Mouse (Mus musculus): ENCODE measurements around the gene Sgms1. TPM values are rescaled to one million over a fixed set of nuclear protein-coding genes. Genes with fewer than 3 reads are reported as not detected.
A peak's percentile ranks its signal among the peaks of the same experiment; 100 is the strongest.
"Not testable (repeated sequence)": the region's sequence is repeated elsewhere in the genome, so short reads cannot be mapped to it uniquely, and the experiment has no call there.

The Sgms1 gene
- total RNA-seq, 4 experiments from 2014 or later: 47.5 to 60.8 (median 52.4) TPM

GRCm38 (mm10) chr19:32358699-32359517 lies 30.6 kb downstream of the Sgms1 start:
- DNase-seq (ENCODE audit: low spot score in 2 of 2): no peak

DNA sequence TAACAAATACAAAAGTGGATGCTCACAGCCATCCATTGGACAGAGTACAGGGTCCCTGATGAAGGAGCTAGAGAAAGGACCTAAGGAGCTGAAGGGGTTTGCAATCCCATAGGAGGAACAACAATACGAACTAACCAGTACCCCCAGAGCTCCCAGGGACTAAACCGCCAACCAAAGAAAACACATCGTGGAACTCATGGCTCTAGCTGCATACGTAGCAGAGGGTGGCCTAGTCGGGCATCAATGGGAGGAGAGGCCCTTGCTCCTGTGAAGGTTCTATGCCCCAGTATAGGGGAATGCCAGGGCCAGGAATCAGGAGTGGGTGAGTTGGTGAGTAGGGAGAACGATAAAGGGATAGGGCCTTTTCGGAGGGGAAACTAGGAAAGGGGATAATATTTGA lies 31.5 kb downstream of the Sgms1 start:
- not testable (repeated sequence) for DNase-seq (ENCODE audit: low spot score in 2 of 2)

GRCm38 (mm10) chr19:32356166-32356565 lies 33.3 kb downstream of the Sgms1 start:
- no peak for DNase-seq (ENCODE audit: low spot score in 2 of 2)

DNA sequence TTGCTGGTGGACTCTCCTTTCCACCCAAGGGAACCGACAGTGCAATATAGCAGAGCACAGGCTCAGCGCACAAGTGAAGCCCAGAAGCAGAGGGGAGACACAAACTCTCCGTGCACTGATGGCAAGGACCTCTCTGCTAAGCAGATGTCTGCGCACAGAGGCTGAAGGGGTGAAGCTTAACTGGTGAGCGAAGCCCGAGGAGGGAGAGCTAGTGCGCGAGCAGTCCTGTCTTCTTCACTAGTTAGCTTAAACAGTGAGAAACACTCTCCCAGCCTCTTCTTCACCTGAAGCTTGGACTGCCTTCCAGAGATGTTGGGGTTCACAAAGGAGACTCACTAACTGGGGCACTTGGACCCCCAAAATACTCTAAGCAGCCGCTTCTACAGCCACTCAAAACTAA lies 36.1 kb downstream of the Sgms1 start:
- DNase-seq (ENCODE audit: low spot score in 2 of 2): no peak

GRCm38 (mm10) chr19:32348955-32349654 lies 40.4 kb downstream of the Sgms1 start:
- no peak for DNase-seq (ENCODE audit: low spot score in 2 of 2)

GRCm38 (mm10) chr19:32347491-32347890 lies 42.0 kb downstream of the Sgms1 start:
- no peak for DNase-seq (ENCODE audit: low spot score in 2 of 2)

DNA sequence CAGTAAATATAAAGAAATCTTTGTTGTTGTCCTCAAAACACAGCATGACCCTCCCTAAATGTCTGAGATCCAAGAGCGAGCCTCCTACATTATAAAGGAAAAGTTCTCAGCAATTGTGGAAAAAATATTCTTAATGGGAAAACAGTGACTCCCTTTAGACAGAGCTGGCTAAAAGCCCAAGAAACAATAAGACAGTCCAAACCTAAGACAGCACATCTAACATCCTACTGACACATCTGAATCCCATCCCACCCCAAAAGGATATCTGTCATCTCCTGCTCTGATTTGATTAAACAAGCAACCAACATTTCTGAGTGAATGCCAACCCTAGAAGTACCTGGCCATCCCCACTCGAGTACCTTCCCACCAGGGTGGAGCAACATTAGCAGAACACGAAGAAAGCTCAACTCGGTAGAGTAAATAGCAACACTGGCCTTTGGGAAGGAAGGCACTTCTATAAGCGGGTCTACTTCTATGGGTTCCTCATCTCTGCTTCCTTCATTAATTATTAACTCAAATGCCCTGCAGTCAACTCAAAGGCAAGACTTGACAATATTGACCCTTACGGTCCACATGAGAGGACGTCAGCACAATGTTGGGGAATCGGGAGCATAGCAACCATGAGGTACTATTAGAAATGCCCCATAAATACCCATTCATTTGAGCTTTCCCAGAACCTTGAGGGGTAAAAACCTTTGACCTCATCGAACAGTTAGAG lies 42.7 kb downstream of the Sgms1 start:
- DNase-seq (ENCODE audit: low spot score in 2 of 2): no peak

GRCm38 (mm10) chr19:32346176-32346575 lies 43.3 kb downstream of the Sgms1 start:
- no peak for DNase-seq (ENCODE audit: low spot score in 2 of 2)

GRCm38 (mm10) chr19:32345181-32345745 lies 44.3 kb downstream of the Sgms1 start:
- DNase-seq (ENCODE audit: low spot score in 2 of 2): no peak

- DNase-seq (ENCODE audit: low spot score in 2 of 2): peak in 1 of 2 experiments; percentile 40
These were observed 44.8 kb downstream of the Sgms1 start for GRCm38 (mm10) chr19:32344738-32345121.

GRCm38 (mm10) chr19:32343937-32344737 lies 45.4 kb downstream of the Sgms1 start:
- DNase-seq (ENCODE audit: low spot score in 2 of 2): no peak

DNA sequence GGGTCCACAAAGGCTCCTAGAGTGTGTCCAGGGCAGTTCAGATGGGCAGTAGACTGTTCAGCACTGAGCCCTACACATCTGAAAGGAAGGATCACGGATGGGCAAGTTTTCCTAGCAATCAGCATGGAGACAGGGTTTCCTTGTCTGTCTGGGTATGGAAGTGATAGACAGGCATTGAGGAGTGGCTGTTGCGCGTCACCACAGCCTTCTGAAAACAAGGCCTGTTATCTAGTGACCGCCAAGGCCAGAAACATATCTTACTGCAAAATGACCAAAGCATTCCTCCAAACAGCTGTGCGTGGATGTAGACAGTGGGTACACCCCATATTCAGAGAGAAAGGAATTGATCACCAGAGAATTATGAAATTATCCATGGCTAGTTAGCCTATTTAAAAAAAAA lies 47.1 kb downstream of the Sgms1 start:
- DNase-seq (ENCODE audit: low spot score in 2 of 2): no peak

GRCm38 (mm10) chr19:32341091-32341490 lies 48.4 kb downstream of the Sgms1 start:
- no peak for DNase-seq (ENCODE audit: low spot score in 2 of 2)

- DNase-seq (ENCODE audit: low spot score in 2 of 2): no peak
These were observed 49.3 kb downstream of the Sgms1 start for GRCm38 (mm10) chr19:32340168-32340567.

- no peak for DNase-seq (ENCODE audit: low spot score in 2 of 2)
These were observed 51.8 kb downstream of the Sgms1 start for GRCm38 (mm10) chr19:32337708-32338107.

GRCm38 (mm10) chr19:32334751-32335150 lies 54.8 kb downstream of the Sgms1 start:
- DNase-seq (ENCODE audit: low spot score in 2 of 2): no peak

GRCm38 (mm10) chr19:32333544-32333943 lies 56.0 kb downstream of the Sgms1 start:
- DNase-seq (ENCODE audit: low spot score in 2 of 2): no peak

- no peak for DNase-seq (ENCODE audit: low spot score in 2 of 2)
These were observed 56.6 kb downstream of the Sgms1 start for GRCm38 (mm10) chr19:32332779-32333460.

DNA sequence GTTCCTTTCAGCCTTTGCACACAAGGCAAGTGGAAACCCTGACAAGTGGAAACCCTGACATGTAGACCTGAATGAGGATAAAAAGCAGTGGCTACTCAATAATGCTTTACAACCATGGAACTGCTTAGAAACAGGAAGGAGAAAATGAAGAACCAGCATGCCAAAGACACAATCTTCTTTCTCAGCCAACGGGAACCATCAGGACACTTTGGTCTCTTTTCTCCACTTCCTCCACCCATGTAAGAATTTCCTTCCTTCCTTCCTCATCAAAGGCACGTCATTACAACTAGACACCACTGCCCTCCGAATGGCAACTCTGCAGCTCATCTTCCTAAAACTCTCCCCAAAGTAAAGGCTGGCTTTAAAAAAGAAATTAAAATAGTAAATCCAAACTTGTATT lies 59.3 kb downstream of the Sgms1 start:
- DNase-seq (ENCODE audit: low spot score in 2 of 2): no peak

DNA sequence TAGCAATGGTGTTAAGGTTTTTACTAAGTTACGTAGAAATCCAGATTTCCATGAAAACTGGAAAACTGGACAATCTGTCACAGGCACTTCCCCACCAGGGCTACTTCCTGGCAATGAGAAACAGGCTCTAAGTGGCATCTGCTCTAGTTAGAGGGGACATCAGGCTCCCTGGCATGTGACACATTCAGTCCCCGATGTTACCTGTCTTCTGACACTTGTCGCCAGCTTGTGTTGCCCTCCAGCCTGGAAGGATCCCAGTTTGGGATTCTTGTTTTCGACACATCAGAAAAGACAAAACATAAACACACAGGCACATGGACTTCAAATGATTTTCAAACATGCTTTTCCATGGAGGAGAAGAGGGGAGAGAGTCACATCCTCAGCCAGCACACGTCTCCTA lies 60.0 kb downstream of the Sgms1 start:
- DNase-seq (ENCODE audit: low spot score in 2 of 2): no peak
